Mouse (Mus musculus): ENCODE measurements at regions not wholly inside any gene's neighbourhood (a gene's known extent, or its start where the extent isn't known, plus 50 kb on each side); places are given as distances from the start of the nearest gene placed in this dataset.

DNA sequence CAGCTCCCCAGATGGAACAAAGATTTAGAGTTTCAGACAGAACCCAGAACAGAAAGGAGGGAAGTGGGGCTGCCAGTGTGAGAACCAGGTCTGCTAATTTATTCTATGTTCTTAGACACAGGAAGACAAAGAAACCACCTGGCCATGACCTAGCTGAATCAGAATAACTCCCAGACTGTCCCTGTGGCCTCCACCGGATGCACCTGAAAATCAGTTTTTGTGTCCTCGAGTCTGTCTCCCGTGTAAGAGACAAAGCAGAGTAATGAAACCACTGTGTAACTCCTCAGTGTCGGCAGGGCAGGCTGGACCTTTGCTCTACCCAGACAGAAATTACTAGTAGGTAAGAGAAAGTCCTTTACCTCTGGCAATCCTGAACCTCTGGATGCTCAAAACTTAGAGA, 99.7 kb upstream of the Fbxo11 start:
- H3K4me2 ChIP-seq: no peak overlapping the region
- H3K9me3 ChIP-seq (replicated peaks; ENCODE audit: control insufficient read depth, low read length): no peaks in the 10 kb centered on the region
- no peak overlapping the region for H3K27ac ChIP-seq (ENCODE audit: low read depth, low read length)
- H3K36me3 ChIP-seq (ENCODE audit: control insufficient read depth, insufficient read depth, low read length): no peaks in the 10 kb centered on the region
- H3K4me1 ChIP-seq (ENCODE audit: control insufficient read depth, insufficient read depth, low read length): no peaks in the 10 kb centered on the region
- no peak for ATAC-seq (replicated peaks; ENCODE audit: insufficient number of reproducible peaks, low FRiP score, low TSS enrichment)
- 84% methylated on average over 4 of the region's 4 CpGs for WGBS (ENCODE audit: insufficient replicate concordance)
- H3K4me3 ChIP-seq (ENCODE audit: low read depth, low read length): no peak overlapping the region
- H3K27me3 ChIP-seq (ENCODE audit: control insufficient read depth, insufficient read depth, low read length): no peaks in the 10 kb centered on the region
- H3K9ac ChIP-seq (ENCODE audit: low read depth, low read length): no peak overlapping the region

- WGBS (ENCODE audit: insufficient replicate concordance): 80% methylated on average over 6 of the region's 6 CpGs
- Histone ChIP-seq H3K4me2 (no peak overlapping the region), H3K27me3 (ENCODE audit: control insufficient read depth, insufficient read depth, low read length) (no peaks in the 10 kb centered on the region), H3K9ac (ENCODE audit: low read depth, low read length) (no peak overlapping the region), H3K4me3 (ENCODE audit: low read depth, low read length) (no peak overlapping the region), H3K27ac (ENCODE audit: low read depth, low read length) (no peak overlapping the region), H3K4me1 (ENCODE audit: control insufficient read depth, insufficient read depth, low read length) (no peaks in the 10 kb centered on the region), H3K36me3 (ENCODE audit: control insufficient read depth, insufficient read depth, low read length) (no peaks in the 10 kb centered on the region), H3K9me3 (replicated peaks; ENCODE audit: control insufficient read depth, low read length) (no peaks in the 10 kb centered on the region)
- ATAC-seq (replicated peaks; ENCODE audit: insufficient number of reproducible peaks, low FRiP score, low TSS enrichment): no peak
Observed at GRCm38 (mm10) chr17:88165811-88166210, 100.7 kb upstream of the Fbxo11 start.

DNA sequence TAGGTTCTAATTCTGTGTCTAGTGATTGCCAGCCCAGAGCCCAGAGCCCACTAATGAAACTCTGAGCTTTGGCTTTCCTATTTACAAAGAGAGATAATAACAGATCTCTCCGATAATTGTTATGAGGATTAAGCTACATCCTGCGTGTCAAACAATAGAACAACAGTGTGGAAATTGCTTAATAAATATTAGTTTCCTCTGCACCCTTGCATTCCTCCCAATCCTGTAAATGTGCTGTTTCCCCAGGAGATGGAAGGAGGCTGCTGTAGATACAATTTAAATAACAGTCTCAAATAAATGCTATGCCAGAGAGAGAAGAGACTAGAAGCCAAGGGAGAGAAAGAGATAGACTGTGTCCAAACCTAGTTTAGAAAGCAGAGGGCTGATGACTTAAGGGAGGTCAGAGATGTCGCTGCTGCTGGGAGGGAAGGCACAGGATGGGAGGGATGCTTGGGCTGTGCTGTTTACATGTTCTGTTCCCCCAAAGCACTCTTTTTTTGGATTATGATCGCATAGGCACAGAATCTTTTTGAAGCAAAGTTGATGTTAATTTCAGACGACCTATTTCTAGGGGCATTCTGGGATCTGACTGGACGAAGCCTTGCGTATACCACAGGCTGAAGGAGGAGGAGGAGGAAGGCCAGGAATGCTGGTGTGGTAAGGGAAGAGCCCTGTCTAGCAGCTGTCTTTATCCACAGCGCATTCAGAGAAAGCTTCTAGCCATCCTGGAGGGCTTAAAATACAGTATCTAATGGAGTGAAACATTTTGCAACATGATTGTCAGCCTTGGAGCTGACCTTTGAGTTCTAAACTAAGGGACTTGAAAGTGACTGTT, 103.4 kb upstream of the Fbxo11 start:
- no peaks in the 10 kb centered on the region for H3K9me3 ChIP-seq (replicated peaks; ENCODE audit: control insufficient read depth, low read length)
- no peaks in the 10 kb centered on the region for H3K27me3 ChIP-seq (ENCODE audit: control insufficient read depth, insufficient read depth, low read length)
- no peaks in the 10 kb centered on the region for H3K4me1 ChIP-seq (ENCODE audit: control insufficient read depth, insufficient read depth, low read length)
- WGBS (ENCODE audit: insufficient replicate concordance): 72% methylated on average over 8 of the region's 8 CpGs
- H3K4me3 ChIP-seq (ENCODE audit: low read depth, low read length): no peak overlapping the region
- no peaks in the 10 kb centered on the region for H3K36me3 ChIP-seq (ENCODE audit: control insufficient read depth, insufficient read depth, low read length)
- no peak overlapping the region for H3K9ac ChIP-seq (ENCODE audit: low read depth, low read length)
- H3K27ac ChIP-seq (ENCODE audit: low read depth, low read length): no peak overlapping the region
- no peak for ATAC-seq (replicated peaks; ENCODE audit: insufficient number of reproducible peaks, low FRiP score, low TSS enrichment)
- no peak overlapping the region for H3K4me2 ChIP-seq

DNA sequence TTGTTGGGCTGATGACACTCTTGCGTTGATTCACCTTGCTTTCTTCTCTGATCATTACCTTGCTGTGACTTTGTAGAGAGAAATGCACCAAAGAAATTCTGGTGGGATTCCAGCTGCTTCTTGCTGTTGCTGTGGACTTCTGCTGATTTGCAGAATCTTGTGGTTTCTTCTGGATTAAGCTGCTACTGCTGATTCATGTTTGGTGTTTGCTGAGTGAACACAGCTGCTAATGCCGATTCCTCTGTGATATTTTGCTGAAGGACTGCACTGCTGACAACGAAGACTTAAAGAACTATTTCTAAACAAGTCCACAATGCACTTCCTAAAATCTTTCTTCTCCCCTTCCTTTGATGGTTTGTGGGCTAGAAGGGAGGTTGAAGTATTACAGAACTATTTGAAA, 106.5 kb upstream of the Fbxo11 start:
- Histone ChIP-seq H3K27me3 (ENCODE audit: control insufficient read depth, insufficient read depth, low read length) (no peaks in the 10 kb centered on the region), H3K9me3 (replicated peaks; ENCODE audit: control insufficient read depth, low read length) (no peaks in the 10 kb centered on the region), H3K4me2 (no peak overlapping the region), H3K36me3 (ENCODE audit: control insufficient read depth, insufficient read depth, low read length) (no peaks in the 10 kb centered on the region), H3K4me1 (ENCODE audit: control insufficient read depth, insufficient read depth, low read length) (no peaks in the 10 kb centered on the region), H3K27ac (ENCODE audit: low read depth, low read length) (no peak overlapping the region), H3K4me3 (ENCODE audit: low read depth, low read length) (no peak overlapping the region), H3K9ac (ENCODE audit: low read depth, low read length) (no peak overlapping the region)
- ATAC-seq (replicated peaks; ENCODE audit: insufficient number of reproducible peaks, low FRiP score, low TSS enrichment): no peak
- WGBS (ENCODE audit: insufficient replicate concordance): 71% methylated on average over 3 of the region's 3 CpGs

GRCm38 (mm10) chr17:88173354-88174032, 108.4 kb upstream of the Fbxo11 start:
- H3K9ac ChIP-seq (ENCODE audit: low read depth, low read length): no peak overlapping the region
- 48% methylated on average over 4 of the region's 4 CpGs for WGBS (ENCODE audit: insufficient replicate concordance)
- H3K27me3 ChIP-seq (ENCODE audit: control insufficient read depth, insufficient read depth, low read length): no peaks in the 10 kb centered on the region
- H3K4me3 ChIP-seq (ENCODE audit: low read depth, low read length): no peak overlapping the region
- no peak for ATAC-seq (replicated peaks; ENCODE audit: insufficient number of reproducible peaks, low FRiP score, low TSS enrichment)
- H3K27ac ChIP-seq (ENCODE audit: low read depth, low read length): no peak overlapping the region
- no peaks in the 10 kb centered on the region for H3K36me3 ChIP-seq (ENCODE audit: control insufficient read depth, insufficient read depth, low read length)
- no peaks in the 10 kb centered on the region for H3K4me1 ChIP-seq (ENCODE audit: control insufficient read depth, insufficient read depth, low read length)
- no peak overlapping the region for H3K4me2 ChIP-seq
- H3K9me3 ChIP-seq (replicated peaks; ENCODE audit: control insufficient read depth, low read length): no peaks in the 10 kb centered on the region

DNA sequence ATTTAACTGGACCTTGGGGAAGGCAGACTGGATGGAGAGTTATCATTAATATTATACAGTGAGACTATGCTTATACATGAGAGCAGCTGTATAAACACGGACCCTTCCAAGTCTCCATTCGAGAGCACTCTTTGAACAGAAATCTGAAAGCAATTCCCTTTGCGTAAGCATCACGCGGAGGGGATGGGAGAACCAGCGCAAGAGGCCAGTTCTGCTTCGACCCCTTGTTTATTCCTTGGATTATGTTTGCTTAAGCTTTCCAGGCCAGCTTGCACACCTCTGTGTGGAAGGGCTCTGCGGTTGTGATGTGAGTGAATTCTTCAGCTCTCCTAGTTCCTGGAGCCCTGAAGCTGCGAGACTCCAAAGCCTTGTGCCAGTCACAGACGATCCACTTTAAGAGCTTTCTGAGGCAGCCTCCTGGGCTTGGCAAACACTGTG, 109.2 kb upstream of the Fbxo11 start:
- ATAC-seq (replicated peaks; ENCODE audit: insufficient number of reproducible peaks, low FRiP score, low TSS enrichment): no peak
- Histone ChIP-seq H3K4me1 (ENCODE audit: control insufficient read depth, insufficient read depth, low read length) (no peaks in the 10 kb centered on the region), H3K4me2 (no peak overlapping the region), H3K9ac (ENCODE audit: low read depth, low read length) (no peak overlapping the region), H3K4me3 (ENCODE audit: low read depth, low read length) (no peak overlapping the region), H3K9me3 (replicated peaks; ENCODE audit: control insufficient read depth, low read length) (no peaks in the 10 kb centered on the region), H3K27me3 (ENCODE audit: control insufficient read depth, insufficient read depth, low read length) (no peaks in the 10 kb centered on the region), H3K27ac (ENCODE audit: low read depth, low read length) (no peak overlapping the region), H3K36me3 (ENCODE audit: control insufficient read depth, insufficient read depth, low read length) (no peaks in the 10 kb centered on the region)
- WGBS (ENCODE audit: insufficient replicate concordance): 74% methylated on average over 10 of the region's 10 CpGs

GRCm38 (mm10) chr17:88175951-88176623, 111.0 kb upstream of the Fbxo11 start:
- Histone ChIP-seq H3K4me2 (no peak overlapping the region), H3K27me3 (ENCODE audit: control insufficient read depth, insufficient read depth, low read length) (no peaks in the 10 kb centered on the region), H3K27ac (ENCODE audit: low read depth, low read length) (no peak overlapping the region), H3K4me3 (ENCODE audit: low read depth, low read length) (no peak overlapping the region), H3K9ac (ENCODE audit: low read depth, low read length) (no peak overlapping the region), H3K36me3 (ENCODE audit: control insufficient read depth, insufficient read depth, low read length) (no peaks in the 10 kb centered on the region), H3K4me1 (ENCODE audit: control insufficient read depth, insufficient read depth, low read length) (no peaks in the 10 kb centered on the region), H3K9me3 (replicated peaks; ENCODE audit: control insufficient read depth, low read length) (no peaks in the 10 kb centered on the region)
- no peak for ATAC-seq (replicated peaks; ENCODE audit: insufficient number of reproducible peaks, low FRiP score, low TSS enrichment)
- WGBS (ENCODE audit: insufficient replicate concordance): 74% methylated on average over 4 of the region's 4 CpGs

- WGBS (ENCODE audit: insufficient replicate concordance): 79% methylated on average over 5 of the region's 5 CpGs
- no peak for ATAC-seq (replicated peaks; ENCODE audit: insufficient number of reproducible peaks, low FRiP score, low TSS enrichment)
- H3K9ac ChIP-seq (ENCODE audit: low read depth, low read length): no peak overlapping the region
Observed at GRCm38 (mm10) chr17:88190735-88191134, 125.6 kb upstream of the Fbxo11 start.

More at GRCm38 (mm10) chr17:88190735-88191134, 125.6 kb upstream of the Fbxo11 start:
- H3K4me3 ChIP-seq (ENCODE audit: low read depth, low read length): no peak overlapping the region
- no peaks in the 10 kb centered on the region for H3K4me1 ChIP-seq (ENCODE audit: control insufficient read depth, insufficient read depth, low read length)
- no peaks in the 10 kb centered on the region for H3K27me3 ChIP-seq (ENCODE audit: control insufficient read depth, insufficient read depth, low read length)
- no peak overlapping the region for H3K4me2 ChIP-seq
- H3K9me3 ChIP-seq (replicated peaks; ENCODE audit: control insufficient read depth, low read length): no peaks in the 10 kb centered on the region
- H3K27ac ChIP-seq (ENCODE audit: low read depth, low read length): no peak overlapping the region
- no peaks in the 10 kb centered on the region for H3K36me3 ChIP-seq (ENCODE audit: control insufficient read depth, insufficient read depth, low read length)
